Mouse (Mus musculus): Measurements from ENCODE around the gene Filip1.

DNA sequence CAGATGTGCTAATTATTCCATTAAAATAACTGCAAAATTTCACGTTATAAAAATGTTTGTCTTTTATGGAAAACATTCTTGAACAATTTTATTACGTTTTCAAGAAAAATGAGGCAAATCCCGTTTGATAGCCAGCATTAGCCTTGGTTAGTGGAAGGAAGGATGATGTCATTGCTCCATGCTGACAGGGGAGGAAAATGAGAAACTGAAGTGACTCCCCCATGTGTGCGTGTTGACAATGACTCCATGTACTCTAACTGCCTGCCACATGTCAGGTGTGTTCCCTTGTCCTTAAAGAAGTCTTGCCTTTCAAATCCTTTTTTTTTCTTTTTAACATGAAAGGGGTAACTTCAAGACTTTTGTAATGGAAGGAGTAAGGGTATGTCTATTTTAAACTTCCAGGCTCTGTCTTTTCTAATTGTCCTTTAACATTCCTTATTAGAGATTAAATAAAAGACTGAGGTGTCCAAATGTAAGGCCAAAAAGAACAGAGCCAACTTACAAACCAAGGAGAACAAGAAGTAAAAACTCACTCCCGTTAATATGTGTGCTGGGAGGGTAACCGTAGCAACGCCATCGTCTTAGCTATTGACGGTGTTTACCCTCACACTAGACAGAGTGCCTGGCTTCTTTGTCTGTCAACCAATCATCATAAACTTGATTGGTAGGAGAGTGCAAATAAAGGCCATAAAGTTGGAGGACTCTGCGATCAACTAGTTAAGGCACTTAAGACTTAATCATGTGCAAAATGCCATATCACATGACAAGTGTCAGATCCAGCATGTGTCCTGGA lies 94.1 kb downstream of the Filip1 start:
- no peak for TF ChIP-seq CTCF (IDR thresholded peaks at IDR 0.05; ENCODE audit: insufficient read depth, low read length)
- TF ChIP-seq POLR2A (IDR thresholded peaks at IDR 0.05; ENCODE audit: borderline replicate concordance, extremely low read depth, low read depth, low read length): no peak
